Mouse (Mus musculus) adrenal gland, adult 18-20 months (tissue): ENCODE measurements around the gene Elk4. TPM values are rescaled to one million over a fixed set of nuclear protein-coding genes. Genes with fewer than 3 reads are reported as not detected.
A peak's percentile ranks its signal among the peaks of the same experiment; 100 is the strongest.

ENCODE experiments used
- DNase-seq, 2 experiments: peaks; one replicate each; pipeline ENCODE4 v3.0.0; 2021 to 2022; ENCODE audit warnings: low spot score in 2 of 2
- long read RNA-seq, 2 experiments: library from polyadenylated mRNA; stranded (forward); transcript quantifications; one replicate each; pipeline ENCODE4 v2.0.0; 2021
- total RNA-seq, 2 experiments: library from RNA; stranded (reverse); gene quantifications; 1 replicate in 1 of 2; 2 replicates in 1 of 2; pipeline ENCODE4 v1.2.3; 2021

Gene Elk4
- 10 to 100 TPM; 79.8 to 86.4 TPM for total RNA-seq
- long read RNA-seq, experiment 1, full-length matches to known transcripts, result 1 of 5 reads
- long read RNA-seq, experiment 1, partial matches to known transcripts, result 0 of 5 reads
- long read RNA-seq, experiment 1, other reads (novel, unspliced or antisense), result 4 of 5 reads
- long read RNA-seq, experiment 2, full-length matches to known transcripts, result 2 of 13 reads
- long read RNA-seq, experiment 2, partial matches to known transcripts, result 2 of 13 reads
- long read RNA-seq, experiment 2, other reads (novel, unspliced or antisense), result 9 of 13 reads

DNA sequence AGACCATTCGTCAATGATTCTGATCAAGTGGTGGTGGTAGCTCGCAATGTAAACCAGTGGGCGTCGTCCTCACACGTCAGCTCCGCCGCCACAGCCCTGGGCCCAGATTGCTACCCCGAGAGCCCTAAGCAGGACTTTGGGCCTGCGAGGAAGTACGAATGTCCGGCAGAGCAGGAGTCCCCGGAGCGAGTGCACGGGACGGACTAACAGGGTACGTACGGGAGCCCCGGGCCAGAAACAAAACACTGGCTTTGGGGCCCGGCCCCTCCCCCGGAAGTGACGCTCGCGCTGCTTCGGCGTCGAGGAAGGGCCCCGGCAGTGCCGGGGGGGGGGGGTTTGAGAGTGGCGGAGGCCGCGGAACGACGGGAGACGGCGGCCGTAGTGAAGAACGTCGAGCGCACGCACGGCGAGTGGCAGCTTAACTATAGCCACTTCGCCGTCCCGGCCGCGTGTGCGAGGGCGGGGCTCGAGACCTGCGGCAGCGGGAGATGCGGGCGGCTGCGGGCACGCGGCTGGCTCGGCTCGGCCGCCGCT lies at the start of gene Elk4:
Gene Elk4, plus strand, starts transcription at position 326 of the 534 bp plus-strand sequence.
- peak; percentile 91 to 93 for DNase-seq

DNA sequence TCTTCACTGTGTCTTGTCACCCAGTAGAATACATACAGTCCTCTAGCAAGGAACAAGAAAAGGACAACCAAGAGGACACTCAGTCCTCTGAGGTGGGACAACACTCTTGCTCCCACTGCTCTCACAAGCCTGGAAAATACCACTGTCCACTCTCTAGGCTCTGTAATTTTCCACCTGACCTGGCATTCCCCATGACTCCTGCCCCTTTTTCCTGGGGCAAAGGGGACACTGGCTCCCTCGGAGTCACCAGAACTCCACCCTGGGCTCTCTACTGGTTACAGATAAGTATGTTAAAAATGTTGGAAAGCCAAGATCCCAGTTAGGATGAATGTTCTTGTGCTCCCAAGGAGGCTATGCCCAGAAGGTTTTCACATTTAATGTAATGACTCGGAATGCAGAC lies 46.4 kb upstream of the Elk4 start:
- DNase-seq, result no peak

DNA sequence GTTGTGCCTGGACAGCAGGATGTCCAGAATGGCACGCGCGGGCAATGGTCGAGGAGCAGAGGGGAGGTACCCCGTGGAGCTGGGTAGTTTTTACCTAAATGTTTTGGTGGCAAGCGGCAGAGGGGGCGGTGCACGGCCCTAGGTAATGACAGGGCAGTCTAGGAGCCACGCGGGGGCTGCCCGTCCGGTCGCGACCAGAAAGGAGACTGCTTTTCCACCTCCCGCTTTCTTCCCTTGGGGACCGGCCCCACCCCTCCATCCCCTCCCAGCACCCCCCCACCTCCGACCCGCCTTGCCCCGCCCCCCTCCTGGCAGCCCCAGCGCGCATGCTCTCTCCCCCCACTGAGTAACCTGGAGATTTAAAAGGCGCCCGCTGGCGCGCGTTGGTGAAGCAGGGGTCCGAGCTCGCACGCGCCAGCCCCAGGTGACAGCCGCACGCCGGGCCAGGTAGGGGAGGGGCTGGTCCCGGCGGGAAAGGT lies 44.8 kb upstream of the Elk4 start, which contains the start of gene Slc45a3:
Gene Slc45a3, plus strand, starts transcription at position 362 of the 479 bp plus-strand sequence.
- peak; percentile 67 to 71 for DNase-seq

DNA sequence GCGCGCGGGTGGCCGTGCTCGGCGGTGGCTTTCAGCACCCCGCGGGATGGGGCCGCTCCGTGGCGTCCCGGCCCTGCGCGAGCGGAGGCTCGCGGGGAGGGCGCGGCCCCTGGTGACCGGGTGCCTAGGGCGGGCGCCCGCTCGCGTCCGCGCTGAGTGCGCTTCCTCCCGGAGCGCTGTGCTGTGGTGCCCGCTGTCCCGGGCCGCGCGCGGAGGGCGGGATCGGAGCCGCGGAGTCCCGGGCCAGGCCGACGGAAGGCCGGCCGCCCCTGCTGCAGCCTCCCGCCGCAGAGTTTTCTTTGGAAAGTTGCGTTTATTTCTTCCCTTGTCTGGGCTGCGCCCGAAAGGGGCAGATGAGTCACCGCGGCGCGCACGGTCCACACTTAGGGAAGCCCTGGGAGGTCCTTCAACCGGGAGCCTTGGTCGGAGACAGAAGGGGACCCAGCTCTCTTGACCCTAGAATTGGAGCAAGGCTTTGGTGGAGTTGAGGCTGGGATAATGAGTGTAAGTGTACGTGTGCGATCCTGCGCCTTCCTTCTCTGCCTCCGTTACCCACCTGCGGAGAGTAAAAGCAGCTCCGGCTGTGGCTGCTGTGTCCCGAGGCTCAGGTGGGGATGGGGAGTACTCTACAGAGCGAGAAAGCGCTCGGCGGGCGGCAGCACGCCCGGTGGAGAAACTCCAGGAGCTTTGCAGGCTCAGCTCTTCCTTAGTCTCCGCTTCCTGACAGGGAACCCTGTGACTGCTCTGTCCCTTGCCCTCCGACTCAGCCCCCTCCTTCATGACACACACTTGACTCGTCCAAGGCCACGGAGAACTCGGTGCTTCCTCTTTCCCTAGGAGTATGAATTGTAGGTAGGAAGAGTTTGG lies 44.1 kb upstream of the Elk4 start:
- peak; percentile 49 for DNase-seq

DNA sequence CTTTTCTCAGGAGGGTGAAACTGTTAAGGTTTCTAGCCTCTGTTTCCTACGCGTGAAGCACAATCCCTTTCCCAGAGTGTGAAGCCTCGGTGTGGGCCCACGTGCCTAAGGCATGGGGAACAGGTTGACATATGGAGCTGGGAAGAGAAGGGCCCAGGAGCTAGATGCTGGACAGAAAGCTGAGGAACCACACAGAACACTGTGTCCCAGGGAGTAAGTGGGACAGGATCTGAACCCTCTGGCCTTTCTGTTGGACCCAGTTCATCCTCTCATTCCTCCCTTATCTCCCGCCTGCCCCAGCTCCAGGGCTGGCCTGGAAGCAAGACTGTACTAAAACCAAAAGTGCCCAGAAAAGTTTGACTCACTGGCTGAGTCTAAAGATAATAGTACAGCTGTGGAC lies 43.3 kb upstream of the Elk4 start:
- DNase-seq, result no peak

DNA sequence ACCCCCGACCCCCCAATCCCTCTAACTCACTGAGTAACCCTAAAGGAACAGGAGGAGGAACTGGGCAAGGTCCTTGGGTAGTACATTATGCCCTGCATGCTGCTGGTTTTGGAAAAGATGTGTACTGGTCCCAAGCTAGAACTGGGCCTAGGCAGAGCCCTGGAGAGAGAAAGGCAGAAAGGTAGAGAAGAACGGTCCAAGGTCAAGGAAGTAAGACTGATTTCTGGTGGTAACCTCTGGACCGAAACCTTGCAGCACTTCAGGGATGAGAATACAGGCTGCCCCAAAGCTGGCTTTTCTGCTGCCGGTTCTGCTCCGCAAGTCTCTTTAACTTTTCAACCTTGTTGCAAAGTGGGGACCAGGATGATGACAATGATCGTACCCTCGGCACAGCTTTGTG lies 42.8 kb upstream of the Elk4 start:
- DNase-seq, result no peak

DNA sequence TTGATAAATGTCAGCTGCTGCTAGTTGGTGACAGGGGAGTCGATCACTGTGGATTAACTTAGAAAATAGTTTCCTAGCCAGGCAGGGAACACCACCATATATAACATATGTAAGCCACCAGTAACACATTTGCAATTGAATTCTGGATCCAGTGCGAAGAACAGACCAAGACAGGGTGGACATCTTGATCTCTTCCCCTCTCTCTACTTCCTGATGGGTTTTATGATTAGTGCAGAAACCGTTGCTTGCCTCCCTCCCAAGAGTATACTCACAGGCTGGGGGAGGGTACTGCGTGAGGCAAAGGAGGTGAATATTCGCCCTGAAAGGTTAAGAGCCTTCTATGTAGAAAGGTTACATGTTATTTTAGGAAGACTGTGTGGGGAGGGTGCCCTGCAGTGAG lies 41.6 kb upstream of the Elk4 start:
- DNase-seq, result no peak

DNA sequence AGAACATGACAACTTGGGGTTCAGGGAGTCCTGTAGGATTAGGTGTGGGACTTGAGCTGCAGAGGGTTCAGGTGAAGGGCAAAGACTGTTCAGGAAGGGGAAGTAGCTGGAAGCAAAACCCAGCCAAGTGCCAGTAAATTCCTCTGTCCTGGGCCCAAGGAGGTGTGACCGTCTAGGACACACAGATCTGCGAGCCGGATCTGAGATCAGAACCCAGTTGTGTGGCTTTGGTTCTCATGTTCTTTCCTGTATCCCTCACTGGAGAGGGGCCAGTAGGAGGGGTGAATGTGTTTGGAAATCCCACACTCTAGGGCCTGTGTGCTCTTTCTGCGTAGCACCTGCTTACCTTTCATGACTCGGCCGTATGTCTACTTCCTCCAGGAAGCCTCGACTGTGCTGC lies 40.1 kb upstream of the Elk4 start:
- DNase-seq, result no peak

DNA sequence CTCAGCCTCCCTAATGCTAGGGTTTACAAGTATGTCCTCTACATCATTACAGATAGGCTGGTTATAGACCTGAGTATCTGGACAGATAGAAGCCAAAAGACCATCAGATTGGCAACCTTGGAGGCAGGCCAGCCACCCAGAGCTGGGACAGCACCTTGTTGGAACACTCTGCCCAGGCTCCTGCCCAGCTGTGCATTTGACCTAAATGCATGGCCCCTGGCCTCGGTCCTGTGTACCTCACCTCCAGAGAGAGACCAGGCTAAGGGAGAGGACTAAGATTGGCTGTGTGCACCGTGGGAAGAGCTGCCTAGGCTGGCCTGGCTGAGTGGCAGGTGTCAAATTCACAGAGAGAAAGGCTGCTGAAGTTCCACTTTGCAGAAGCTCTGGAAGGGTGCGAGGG lies 38.9 kb upstream of the Elk4 start:
- no peak for DNase-seq

DNA sequence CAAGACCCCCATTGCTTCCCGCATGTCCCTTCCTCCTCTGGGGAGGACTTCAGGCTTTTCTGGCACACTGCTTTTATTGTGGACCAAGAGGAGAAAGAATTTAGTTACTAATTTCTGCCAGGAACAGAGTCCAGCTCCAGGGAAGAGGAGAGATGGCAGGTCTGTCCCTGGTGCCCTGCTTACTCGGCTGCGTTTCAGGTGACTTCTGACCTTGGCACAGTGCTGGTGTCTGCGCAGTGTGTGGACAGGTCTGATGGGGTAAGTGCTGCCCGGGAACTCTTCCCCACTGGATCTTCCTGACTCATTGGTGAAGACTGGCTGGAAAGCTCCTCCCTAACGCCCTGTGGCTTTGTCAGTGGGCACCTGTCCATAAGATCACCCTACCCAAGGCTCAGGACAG lies 38.4 kb upstream of the Elk4 start:
- DNase-seq, result no peak

DNA sequence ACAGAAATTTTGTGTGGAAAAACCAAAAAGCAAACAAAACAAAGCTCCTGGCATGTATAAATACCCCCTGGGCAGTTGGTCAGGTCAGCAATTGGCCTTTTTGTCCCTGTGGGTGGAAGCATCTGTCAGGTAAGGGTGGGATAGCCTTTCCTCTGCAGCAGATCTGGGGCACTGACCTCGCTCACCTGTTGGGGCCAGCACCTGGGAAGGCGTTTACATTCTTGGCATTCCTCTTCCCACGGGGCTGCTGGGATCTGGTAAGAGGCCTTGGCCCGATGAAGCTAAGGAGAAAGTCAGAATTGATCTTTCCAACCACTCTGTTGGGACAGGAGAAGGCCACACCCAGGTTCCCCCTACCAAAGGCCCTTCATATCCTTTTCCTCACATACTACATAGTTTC lies 37.6 kb upstream of the Elk4 start:
- no peak for DNase-seq

DNA sequence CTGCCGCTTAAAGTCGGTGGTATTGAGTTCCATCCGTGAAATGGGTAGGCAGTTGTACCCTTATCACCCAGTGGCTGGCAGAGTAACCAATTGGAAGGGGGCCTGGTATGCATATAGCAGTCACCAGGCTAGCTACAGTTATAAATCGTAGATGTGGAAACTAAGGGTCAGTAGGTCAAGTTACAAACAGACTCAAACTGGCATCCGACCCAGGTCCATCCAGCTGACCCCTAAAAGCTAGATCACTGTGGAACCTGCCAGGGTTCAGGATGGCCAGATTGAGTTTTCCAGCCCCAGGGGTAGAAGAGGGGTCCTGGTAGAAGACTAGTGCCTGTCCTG lies 37.1 kb upstream of the Elk4 start:
- no peak for DNase-seq

DNA sequence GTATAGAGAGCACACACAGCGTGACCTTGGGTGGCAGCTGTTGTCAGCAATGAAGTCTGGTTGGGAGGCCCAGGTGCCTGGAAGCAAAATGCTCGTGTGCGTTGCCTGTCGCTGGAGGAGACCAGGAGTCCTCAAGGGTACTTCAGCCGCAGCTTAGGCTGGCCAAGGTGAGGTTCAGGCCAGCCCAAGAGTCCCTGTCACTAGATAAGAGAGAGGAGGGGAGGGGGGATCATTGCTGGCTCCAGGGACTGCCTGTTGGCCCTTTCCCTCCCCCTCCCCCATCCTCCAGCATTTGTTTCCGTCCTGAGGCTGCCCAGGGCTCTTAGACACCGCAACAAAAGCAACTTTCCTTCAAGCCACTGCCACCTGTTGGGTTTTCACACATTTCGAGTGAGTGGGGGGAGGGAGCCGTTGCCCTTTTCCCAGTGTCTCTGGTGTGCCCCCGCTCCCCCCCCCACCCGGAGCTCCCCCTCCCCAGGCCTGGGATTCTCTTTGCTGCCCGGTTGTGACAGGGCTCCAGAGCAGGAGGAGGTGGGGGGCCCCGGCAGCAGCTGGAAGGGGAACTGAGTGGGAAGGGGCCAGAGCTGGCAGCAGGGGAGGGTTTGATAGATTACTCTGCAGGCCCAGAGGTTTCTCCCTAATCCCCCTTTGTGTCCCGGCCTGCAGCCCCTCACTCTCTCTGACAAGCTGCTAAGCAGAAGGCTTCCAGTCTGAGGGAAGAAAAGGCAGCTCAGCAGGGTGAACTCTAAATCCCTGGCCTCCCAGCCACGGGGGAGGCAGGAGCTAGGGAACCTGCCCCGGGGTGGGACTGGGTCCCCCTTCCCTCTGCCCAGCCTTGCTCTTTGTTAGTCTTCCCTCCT lies 36.5 kb upstream of the Elk4 start:
- no peak for DNase-seq

DNA sequence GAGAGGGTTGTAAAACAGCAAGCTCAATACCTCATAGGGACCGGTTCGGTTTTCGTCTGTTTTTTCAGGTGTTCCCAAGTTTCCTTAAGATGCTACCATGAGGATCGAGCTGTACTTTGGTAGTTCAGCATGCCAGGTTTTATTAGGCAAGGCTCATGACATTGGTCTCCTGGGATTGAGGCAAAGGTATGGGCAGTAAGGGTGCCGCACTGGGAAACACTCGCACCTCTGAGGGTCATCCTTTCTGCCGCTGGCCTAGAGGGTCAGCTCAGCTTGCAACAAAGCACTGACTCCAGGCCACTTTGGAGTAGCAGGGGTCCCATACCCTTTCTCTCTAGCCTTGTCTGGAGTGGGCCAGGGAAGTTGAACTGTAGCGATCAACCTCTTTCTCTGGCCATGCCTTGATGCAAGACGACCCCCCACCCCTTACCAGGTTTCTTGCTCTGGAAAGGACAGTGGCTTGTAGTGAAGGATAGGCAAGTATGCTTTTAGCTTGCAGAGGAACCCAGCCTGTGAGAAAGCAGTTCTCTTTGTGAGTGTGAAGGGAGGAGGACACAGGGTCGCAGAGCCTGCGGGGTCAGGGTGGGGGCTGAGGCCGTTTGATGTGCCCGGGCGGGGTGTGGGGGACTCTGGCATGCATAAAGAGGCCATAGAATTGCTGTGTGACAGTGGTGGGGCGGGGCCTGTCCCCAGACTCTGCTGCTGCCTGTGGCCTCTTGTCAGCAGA lies 35.5 kb upstream of the Elk4 start:
- DNase-seq, result no peak

DNA sequence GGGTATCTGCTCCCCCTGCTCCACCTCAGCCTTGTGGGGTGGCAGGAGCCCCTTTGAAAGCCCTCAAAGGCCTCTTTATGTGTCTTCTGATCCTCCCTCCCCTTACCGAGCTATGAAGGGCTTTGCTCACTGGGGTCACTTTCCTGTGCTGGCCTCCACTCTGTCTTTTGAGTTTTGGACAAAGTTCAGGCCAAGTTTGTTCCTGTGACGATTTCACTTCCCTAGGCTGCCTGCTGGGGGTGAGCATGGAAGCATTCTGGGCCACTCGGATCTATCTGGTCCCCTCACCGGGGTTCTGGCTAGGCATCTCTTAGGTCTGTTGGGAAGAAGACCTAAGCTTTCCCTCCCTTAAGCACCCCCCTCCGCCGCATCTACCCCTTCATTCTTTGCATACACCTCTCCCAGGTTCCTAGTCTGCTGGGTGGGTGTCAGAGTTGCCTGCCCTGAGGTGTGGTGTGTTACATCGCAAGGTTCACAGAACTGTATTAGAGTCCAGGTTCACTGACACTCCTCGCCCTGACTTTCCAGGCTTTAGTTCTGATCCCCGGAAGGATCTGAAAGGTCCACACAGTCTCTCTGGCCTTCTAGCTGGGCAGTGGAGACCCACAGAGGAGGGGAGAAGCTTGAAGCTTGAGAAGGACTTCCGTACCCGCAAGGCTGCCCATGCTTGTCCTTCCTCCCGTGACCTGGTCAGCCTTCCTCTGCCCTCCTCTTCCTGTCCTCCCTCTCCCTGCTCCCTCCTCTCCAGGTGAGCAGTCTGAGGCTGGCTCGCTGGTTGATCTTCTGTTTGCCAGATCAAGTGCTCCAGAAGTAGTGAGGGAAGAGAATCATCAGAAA lies 34.7 kb upstream of the Elk4 start:
- no peak for DNase-seq

DNA sequence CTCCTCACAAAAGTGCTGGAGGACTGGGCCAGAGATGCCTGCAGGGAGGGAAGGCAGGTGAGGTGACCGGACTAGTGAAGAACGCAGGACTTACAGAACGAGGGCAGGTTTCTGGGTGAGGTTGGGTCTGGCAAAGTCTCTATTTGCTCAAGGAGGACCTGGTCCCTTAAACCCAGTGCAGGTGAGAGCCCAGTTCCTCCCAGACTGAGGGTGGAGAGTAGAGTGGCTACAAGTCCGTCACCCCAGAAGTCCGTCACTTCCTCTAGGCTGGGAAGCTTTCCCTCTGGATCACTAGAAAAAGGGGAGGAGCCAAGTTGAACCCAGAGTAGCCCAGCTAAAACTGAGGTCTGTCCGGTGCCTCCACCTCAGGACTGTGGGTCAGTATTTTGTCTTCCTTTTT lies 33.4 kb upstream of the Elk4 start:
- DNase-seq, result no peak

DNA sequence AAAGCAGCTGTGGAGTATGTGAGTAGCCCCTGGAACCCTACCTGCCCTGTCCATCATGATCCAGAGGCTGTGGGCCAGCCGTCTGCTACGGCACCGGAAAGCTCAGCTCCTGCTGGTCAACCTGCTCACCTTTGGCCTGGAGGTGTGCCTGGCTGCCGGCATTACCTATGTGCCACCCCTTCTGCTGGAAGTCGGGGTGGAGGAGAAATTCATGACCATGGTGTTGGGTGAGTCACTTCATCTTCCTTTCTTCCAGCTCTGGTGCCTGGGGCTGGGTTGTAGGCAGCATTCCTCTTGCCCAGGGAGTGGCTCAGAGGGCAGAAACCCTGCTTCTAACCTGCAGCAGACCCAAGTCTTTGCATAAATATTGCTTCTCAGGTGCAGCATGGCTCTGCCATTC lies 30.5 kb upstream of the Elk4 start:
- DNase-seq, result no peak

DNA sequence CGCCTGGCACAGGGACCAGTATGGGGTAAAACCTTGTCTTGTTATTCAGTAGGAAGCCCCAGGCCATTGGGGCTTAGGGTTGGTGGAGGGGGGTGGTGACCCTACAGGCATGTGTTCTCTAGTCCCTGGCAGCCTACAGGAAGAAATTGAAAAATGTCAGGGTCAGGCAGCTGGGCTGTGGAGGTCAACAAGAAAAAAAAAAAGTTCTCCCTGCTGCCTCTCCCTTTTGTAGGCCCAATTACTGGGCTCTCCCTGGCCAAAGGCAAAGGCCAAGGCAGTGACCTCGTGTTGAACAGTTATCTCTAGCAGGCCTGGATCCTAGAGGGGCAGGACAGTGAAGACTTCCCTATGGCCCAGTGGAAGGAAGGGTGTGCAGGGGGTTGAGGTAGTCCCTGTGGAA lies 26.9 kb upstream of the Elk4 start:
- DNase-seq, result peak in 1 of 2 experiments; percentile 38

DNA sequence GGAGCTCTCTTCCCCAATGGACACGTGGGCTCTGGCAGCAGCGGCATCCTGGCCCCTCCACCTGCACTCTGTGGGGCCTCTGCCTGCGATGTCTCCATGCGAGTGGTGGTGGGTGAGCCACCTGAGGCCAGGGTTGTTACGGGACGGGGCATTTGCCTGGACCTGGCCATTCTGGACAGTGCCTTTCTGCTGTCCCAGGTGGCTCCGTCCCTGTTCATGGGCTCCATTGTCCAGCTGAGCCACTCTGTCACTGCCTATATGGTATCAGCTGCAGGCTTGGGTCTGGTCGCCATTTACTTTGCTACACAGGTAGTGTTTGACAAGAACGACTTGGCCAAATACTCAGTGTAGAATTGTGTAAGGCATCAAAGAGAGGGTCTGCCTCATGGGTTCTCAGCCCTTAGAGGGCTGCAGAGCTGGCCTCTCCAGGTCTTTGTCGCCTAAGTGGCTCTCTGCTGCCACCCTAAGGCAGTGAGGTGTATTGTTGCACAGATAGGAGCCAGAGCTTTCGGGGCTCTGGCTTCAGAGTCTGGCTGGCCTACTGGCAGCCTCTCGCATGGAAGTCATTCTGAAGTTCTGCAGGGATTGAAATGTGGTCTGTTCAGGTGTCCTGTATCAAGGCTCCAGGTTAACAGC lies 25.9 kb upstream of the Elk4 start:
- DNase-seq, result peak; percentile 73 to 80
